Mouse (Mus musculus): ENCODE data around the gene Eif2s2.
"Not testable (repeated sequence)": the region's sequence is repeated elsewhere in the genome, so short reads cannot be mapped to it uniquely, and the experiment has no call there.

Gene Eif2s2

GRCm38 (mm10) chr2:154899412-154899811 lies 6.7 kb upstream of the Eif2s2 start:
- in situ Hi-C loops (cut with MboI; ENCODE audit: unreplicated experiment in 2 of 2): not testable (repeated sequence)

DNA sequence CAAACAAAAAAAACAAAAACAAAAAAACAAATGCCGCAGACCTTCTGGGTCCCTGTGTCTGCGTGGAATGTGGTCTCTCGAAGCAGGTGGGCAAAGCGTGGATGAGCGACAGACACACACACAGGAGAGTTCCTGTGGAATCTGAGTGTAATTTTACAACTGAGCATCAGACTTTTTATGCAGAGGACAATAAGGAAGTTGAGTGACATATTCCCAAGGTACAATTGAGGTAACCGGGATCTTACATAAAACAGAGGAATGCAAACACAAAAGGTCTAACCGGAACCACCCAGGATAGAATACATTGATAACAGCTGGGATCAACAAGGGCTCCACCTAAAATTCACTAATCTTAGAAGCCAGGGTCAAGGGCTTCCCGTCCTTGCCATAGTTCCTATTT lies 6.3 kb upstream of the Eif2s2 start:
- in situ Hi-C loops (cut with MboI; ENCODE audit: unreplicated experiment in 2 of 2): not testable (repeated sequence)

DNA sequence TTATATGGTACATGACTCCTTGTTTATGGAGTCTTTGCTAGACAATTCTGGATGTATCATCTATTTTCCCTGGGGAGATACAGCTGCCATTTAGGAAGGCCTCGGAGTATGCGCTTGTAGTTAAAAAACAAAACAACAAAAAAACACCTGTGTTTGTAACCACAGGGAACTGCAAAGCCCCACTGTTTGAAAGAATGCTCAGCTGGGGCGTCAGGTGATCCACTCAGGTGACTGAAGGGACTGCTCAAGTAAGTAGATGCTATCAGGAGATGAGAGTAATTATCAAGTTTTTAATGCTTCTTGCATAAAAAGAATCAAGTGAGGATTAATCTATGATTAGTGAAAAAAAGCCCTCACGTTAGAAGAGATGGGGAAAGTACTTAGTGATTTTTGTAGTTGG lies 813 bp upstream of the Eif2s2 start:
- in situ Hi-C loops (cut with MboI; ENCODE audit: unreplicated experiment in 2 of 2): no loop called here

GRCm38 (mm10) chr2:154893045-154893385 lies 280 bp upstream of the Eif2s2 start:
- in situ Hi-C loops (cut with MboI; ENCODE audit: unreplicated experiment in 2 of 2): no loop called here

- in situ Hi-C loops (cut with MboI; ENCODE audit: unreplicated experiment in 2 of 2): no loop called here
Measured at GRCm38 (mm10) chr2:154891585-154891984, 1.1 kb downstream of the Eif2s2 start.

- in situ Hi-C loops (cut with MboI; ENCODE audit: unreplicated experiment in 2 of 2): no loop called here
Measured at GRCm38 (mm10) chr2:154876621-154877020, 16.1 kb downstream of the Eif2s2 start.

GRCm38 (mm10) chr2:154869954-154870641 lies 22.6 kb downstream of the Eif2s2 start:
- in situ Hi-C loops (cut with MboI; ENCODE audit: unreplicated experiment in 2 of 2): no loop called here

DNA sequence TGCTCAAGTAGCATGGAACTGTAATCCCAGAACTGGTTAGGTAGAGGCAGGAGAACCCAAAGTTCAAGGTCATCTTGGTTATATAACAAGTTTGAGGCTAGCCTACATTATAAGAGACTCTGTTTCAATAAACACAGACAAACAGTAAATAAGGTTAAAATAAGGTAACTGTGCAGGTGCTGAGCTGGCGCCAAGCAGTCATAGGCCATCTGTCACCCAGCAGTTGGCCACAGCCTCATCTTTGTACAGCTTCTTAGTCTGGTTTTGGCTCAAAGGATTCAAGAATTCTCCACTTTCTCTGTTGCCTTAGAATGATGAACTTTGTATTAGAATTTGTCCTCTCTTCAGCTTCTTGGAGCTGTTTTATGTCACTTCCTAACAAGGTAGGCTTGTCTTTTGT lies 24.6 kb downstream of the Eif2s2 start:
- in situ Hi-C loops (cut with MboI; ENCODE audit: unreplicated experiment in 2 of 2): no loop called here

DNA sequence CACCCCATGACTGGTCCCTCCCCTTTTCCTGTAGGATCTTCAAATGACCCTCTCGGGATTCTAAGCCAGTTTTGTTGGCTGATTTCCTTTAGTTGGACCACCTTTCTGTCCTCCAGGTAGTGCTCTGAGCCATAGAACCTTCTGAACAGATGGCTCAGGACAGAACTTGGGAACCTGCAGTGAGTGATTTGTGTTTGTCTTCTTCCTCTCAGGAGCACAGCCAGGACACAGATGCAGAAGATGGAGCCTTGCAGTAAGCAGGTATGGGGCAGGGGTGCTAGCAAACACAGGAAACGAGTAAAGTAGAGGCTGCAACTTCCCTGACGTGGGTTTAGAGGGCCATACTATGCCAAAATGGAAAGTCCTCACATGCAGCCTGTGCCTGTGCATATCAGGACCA lies 27.0 kb downstream of the Eif2s2 start:
- in situ Hi-C loops (cut with MboI; ENCODE audit: unreplicated experiment in 2 of 2): no loop called here

- in situ Hi-C loops (cut with MboI; ENCODE audit: unreplicated experiment in 2 of 2): no loop called here
Measured at GRCm38 (mm10) chr2:154863672-154864071, 29.1 kb downstream of the Eif2s2 start.

DNA sequence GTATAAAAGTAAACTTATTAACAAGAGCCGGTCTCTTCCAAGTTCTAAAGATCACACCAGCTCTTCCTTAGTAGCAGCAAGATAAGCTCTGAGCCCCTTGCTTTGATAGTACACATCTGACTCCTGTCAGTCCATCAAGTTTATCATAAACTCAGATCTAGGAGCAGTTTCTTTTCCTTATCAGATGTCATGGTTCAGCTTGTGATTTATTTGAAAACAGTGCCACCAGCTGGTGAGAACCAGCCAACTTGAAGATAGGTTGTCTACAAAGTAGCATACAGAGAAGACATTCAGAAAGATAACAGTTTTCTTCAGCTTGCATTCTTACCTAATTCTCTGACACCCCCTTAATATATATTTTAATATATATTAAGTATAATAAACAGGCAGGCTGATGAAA lies 37.4 kb downstream of the Eif2s2 start:
- in situ Hi-C loops (cut with MboI; ENCODE audit: unreplicated experiment in 2 of 2): loop anchor here (5.0 to 10.0 kb wide), 3 partner anchors 81 to 441 kb away; partner anchors contain the start of gene Gm14214 (in 1 of the 2)

DNA sequence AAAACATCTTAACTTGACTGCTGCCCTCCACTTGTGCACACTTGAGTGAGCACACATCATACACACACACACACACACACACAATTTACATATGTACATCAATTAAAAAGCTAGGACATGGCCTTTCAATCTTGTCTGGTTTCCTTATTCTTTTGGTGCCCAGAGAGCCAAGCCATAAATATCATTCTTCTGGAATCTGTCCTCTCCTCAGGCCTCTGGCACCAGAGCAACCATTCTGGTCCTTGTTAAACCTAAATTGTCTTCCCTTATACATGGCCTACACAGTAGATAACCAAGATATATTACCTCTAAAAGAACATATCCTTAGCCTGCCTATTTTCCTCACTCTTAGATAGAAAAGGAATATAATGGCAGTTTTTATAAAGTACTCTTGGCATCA lies 44.6 kb downstream of the Eif2s2 start:
- in situ Hi-C loops (cut with MboI; ENCODE audit: unreplicated experiment in 2 of 2): loop anchor here in 1 of 2 experiments (5.0 kb wide), 1 partner anchor 436 kb away; no protein-coding TSS in a partner anchor

GRCm38 (mm10) chr2:154836537-154836936 lies 56.2 kb downstream of the Eif2s2 start:
- in situ Hi-C loops (cut with MboI; ENCODE audit: unreplicated experiment in 2 of 2): no loop called here

GRCm38 (mm10) chr2:154834149-154834865 lies 58.4 kb downstream of the Eif2s2 start:
- in situ Hi-C loops (cut with MboI; ENCODE audit: unreplicated experiment in 2 of 2): no loop called here

DNA sequence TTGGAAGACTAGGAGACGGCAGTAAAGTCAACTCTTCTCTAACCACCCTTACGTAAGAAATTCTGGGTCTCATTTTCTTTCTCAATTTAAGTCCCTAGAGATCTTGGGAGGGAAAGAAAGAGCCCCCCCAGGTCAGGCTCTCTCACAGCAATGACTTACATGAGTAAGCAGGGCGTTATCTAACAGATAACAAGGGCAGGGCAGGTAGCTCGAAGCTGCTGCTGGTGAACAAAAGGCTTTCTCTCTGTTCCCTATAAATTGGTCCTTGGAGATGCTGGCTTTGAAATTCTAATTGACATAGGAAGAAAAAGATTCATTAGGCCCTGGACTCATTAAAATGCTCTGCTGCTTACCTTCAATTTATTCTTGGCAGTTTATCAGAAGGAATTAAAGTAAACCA lies 60.3 kb downstream of the Eif2s2 start:
- in situ Hi-C loops (cut with MboI; ENCODE audit: unreplicated experiment in 2 of 2): no loop called here

GRCm38 (mm10) chr2:154827521-154827920 lies 65.2 kb downstream of the Eif2s2 start:
- in situ Hi-C loops (cut with MboI; ENCODE audit: unreplicated experiment in 2 of 2): no loop called here

DNA sequence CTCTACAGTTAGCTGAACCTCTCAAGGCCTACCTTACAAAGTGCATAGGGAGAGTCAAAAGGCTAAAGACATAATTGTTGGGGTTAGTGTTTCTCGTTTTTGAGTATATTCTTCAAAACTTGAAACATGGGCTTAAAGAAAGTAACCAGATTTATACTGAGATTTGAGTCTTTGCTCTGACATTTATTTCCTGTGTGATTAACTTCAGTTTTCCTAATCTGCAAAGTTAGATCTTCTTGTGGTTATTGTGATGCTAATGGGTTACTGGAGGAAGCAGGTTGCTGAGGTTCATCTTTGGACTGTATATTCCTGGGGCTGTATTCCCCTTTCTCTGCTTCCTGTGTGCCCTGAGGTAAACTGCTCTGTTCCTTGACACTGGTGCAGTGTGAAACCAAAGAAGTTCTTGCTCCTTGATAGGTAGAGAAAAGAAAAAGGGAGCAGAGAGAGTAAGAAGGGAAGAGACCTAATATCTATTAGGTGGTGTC lies 66.6 kb downstream of the Eif2s2 start:
- in situ Hi-C loops (cut with MboI; ENCODE audit: unreplicated experiment in 2 of 2): no loop called here

Data from v-Abl transformed pro-B cells (cell line).